Mouse (Mus musculus) left cerebral cortex, adult 2 months (tissue): ENCODE measurements around the gene Ldhal6b. TPM values are rescaled to one million over a fixed set of nuclear protein-coding genes. Genes with fewer than 3 reads are reported as not detected.

ENCODE experiments used
- DNase-seq, 2 experiments: peaks; one replicate each; pipeline ENCODE4 v3.0.0; 2021 to 2022; ENCODE audit warnings: low spot score in 2 of 2, mixed read lengths in 1 of 2; ENCODE audit errors: extremely low spot score in 1 of 2
- H3K27ac ChIP-seq: fragments of 200-600 bp; 2 replicates; pipeline ENCODE4 v1.8.1; 2022
- H3K4me3 ChIP-seq: fragments of 200-600 bp; 2 replicates; pipeline ENCODE4 v1.8.1; 2022
- CTCF ChIP-seq: fragments of 200-600 bp; IDR thresholded peaks from 2 replicates; pipeline ENCODE4 v1.8.1; 2022; ENCODE audit warnings: antibody characterized with exemption, mild to moderate bottlenecking, moderate library complexity
- intact Hi-C: fragments of 180-260 bp; cut with DNase I; formaldehyde crosslinking; loops from one replicate; pipeline ENCODE4 v1.15.1; 2025
- microRNA-seq, 2 experiments: library from miRNA; unstranded; fragments of <30 nt; microRNA quantifications; one replicate each; pipeline ENCODE4 v1.2.0; 2021
- total RNA-seq, 2 experiments: library from RNA; stranded (reverse); gene quantifications; 2 replicates each; pipeline ENCODE4 v1.2.3; 2021

Ldhal6b gene
- total RNA-seq, 2 experiments from 2014 or later: 0.38 to 1.8 TPM

DNA sequence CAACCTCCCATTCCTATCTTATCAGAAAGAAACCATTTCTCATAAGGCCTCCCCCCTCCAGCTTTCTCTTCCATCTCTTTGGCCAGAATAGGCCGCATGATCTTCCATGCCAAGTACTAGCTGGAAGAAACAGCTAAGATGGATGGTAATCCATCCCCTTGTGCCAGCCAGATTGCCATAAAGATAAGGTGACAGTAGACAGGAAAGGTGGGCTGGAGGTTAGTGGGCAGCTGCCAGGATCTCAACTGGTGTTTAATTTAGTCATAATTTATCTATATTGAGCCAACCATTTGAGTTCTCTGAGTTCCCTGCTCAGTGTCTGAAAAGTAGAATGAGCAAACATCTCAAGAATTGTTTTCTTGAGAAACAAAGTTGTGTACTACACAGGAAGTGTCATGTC is 32.9 kb downstream of the Ldhal6b start:
- no peak for DNase-seq
- no peak for TF ChIP-seq CTCF
- no peak overlapping the region for H3K27ac ChIP-seq
- H3K4me3 ChIP-seq: no peak overlapping the region
- intact Hi-C loops: no loop called here

DNA sequence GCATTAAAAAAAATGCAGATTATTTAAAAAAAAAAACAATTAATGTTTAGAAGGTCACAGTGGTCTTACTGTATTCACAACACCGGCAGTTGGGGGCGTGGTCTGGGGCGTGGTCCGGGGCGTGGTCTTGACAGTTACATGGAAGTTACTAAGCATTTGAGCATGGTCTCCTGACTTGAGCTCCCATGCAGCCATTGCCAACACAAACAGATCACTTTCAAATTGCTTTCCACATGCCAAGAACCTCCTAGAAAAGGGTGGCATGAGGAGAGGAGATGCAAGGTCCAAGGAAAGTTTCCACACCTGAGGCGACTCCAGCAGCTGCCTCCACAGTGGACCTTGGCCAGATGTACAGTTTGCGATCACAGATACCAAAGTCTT is 40.6 kb downstream of the Ldhal6b start:
- TF ChIP-seq CTCF: no peak

DNA sequence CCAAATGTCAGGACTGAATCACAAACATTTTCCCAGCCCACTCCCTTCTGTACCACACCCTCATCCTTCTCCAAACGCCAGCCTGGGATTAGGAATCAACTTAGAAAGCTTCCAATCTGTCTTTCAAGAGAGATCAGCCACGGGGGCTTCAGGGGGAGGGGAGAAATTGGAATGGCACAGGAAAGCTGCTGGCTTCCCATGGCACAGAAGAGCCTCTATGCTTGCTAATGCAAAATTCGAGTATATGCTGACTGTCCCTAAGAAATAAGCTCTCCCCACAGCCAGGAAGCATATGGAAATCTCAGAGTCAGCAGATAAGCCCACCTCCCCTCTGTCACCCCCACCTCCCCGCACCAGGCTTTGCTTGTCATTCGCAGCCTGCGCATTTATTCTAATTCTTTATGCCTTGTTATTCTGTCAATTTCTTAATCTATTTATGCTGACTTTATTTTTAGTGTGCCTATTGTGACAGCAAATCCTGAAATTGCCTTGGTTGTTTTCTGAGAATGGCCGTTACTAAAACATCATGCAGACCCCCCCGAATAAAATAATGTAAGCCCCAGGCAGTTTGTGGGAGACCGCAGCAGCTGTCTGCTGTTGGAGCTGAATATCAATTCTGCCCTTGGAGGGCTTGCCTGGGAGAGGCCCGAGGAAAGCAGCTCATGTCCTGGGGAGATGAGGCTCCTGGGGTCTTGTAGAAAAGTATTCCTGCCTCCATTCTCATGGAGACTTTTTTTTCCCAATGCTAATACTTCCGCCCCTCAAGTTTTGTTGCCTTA is 41.2 kb downstream of the Ldhal6b start:
- H3K27ac ChIP-seq: peak overlapping the region; percentile 50; the same call in 1 of the 2 replicates
- intact Hi-C loops: no loop called here
- H3K4me3 ChIP-seq: no peak overlapping the region
- TF ChIP-seq CTCF: no peak
- no peak for DNase-seq

More for the DNA sequence above, 40.6 kb downstream of the Ldhal6b start:
- no peak overlapping the region for H3K4me3 ChIP-seq
- DNase-seq: no peak
- intact Hi-C loops: no loop called here
- no peak overlapping the region for H3K27ac ChIP-seq

DNA sequence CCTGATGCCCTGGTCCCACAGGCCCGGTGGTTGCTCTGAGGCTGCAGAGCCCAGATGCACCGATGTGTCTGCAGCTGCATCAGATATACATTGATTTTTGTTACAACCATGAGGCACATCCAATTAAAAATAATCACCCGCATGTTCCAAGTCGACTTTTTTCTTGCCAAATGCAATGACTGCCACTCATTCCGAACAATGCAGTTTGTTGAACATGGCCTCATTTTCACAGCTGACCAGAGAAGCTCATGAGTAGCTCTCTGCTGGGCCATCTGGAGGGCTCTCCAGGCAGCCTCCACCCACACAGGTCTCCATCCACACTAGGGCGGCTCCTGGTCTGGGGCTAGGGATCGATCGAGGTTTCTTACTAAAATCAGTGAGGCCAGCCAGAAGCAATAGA is 45.6 kb downstream of the Ldhal6b start:
- no peak overlapping the region for H3K27ac ChIP-seq
- no peak for TF ChIP-seq CTCF

DNA sequence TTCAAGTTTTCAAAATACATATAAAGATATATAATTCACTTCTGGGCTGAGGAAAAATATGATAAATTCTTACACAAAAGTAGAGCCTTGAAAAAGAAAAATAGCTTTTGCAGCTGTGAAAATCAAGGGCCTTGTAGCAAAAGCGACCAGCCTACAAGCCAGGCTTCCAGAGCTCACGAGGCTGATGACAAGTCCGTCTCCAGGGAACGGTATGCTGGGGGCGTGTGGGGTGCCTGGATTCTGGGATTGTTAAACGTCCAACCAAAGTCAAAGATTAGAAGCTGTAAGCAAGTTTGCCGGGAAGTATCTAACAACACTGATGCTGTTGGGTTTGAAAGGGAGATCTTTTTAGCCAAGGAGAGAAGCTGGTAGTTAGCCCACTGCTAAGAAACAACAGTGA is 47.0 kb downstream of the Ldhal6b start:
- DNase-seq: no peak
- no peak overlapping the region for H3K4me3 ChIP-seq
- peak overlapping the region; percentile 42 for H3K27ac ChIP-seq
- intact Hi-C loops: no loop called here
- TF ChIP-seq CTCF: no peak

More for the DNA sequence above, 45.6 kb downstream of the Ldhal6b start:
- no peak overlapping the region for H3K4me3 ChIP-seq
- DNase-seq: no peak
- intact Hi-C loops: no loop called here

DNA sequence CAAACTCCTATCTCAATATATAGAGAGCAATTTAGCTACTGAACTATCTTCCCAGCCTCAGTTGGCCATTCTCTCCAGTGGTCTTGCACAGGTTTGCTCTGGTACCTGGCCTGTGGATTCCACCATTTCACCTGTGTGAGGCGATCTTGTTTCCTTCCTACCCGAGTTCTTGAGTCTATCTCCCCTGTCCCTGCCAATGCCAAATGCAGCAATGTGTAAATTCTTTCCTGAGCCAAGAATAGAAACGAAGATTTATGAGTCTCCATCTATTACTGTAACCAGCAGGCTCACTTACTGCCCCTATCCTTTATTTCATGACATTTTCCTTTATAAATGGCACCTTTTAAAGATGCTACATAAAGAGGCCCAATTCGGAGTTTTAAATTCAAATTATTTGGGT is 47.5 kb downstream of the Ldhal6b start:
- no peak for DNase-seq
- Histone ChIP-seq H3K27ac (peak overlapping the region; percentile 42), H3K4me3 (no peak overlapping the region)
- intact Hi-C loops: no loop called here
- TF ChIP-seq CTCF: no peak

Small RNA genes lying within 50 kb of the gene (microRNA-seq; reads per million reads assigned to microRNA genes)
- 0 reads per million in 2 experiments for gene Gm22475

Other genes starting within 250 kb of the Ldhal6b start
- gene Tmem242, start 21.5 kb upstream of the Ldhal6b start, total RNA-seq: 10 to 100 TPM; 80.8 to 84.0 TPM
- gene Zdhhc14, start 73.8 kb upstream of the Ldhal6b start, total RNA-seq: 10 to 100 TPM; 44.9 to 46.8 TPM